Mouse (Mus musculus) midbrain, embryonic 14.5 days (tissue): ENCODE results near the gene Hsd17b3. TPM values are rescaled to one million over a fixed set of nuclear protein-coding genes. Genes with fewer than 3 reads are reported as not detected.

Experiments
- ATAC-seq: fragments of 200-750 bp; cut with Nextera tagmentation; 2 replicates; pipeline ENCODE4 v1.8.0; 2017; ENCODE audit warnings: moderate number of reproducible peaks, moderate library complexity; ENCODE audit not compliant: low FRiP score, low TSS enrichment
- DNase-seq: peaks from one replicate; pipeline ENCODE4 v3.0.0-alpha.2; 2015
- H3K27ac ChIP-seq: fragments of 300-500 bp; sonication (generic); replicated peaks from 2 replicates; pipeline ENCODE4 v1.5.1; 2014; ENCODE audit warnings: mild to moderate bottlenecking, low read depth, low read length, moderate library complexity
- H3K27me3 ChIP-seq: fragments of 300-500 bp; sonication (generic); 2 replicates; pipeline ENCODE4 v1.6.1; 2014; ENCODE audit warnings: low read length, control low read depth, mixed read lengths; ENCODE audit not compliant: control insufficient read depth, insufficient read depth
- H3K36me3 ChIP-seq: fragments of 300-500 bp; sonication (generic); 2 replicates; pipeline ENCODE4 v1.6.1; 2014; ENCODE audit warnings: low read length, control low read depth; ENCODE audit not compliant: control insufficient read depth, insufficient read depth
- H3K4me1 ChIP-seq: fragments of 300-500 bp; sonication (generic); 2 replicates; pipeline ENCODE4 v1.6.1; 2014; ENCODE audit warnings: mild to moderate bottlenecking, antibody characterized with exemption, low read length, control low read depth; ENCODE audit not compliant: control insufficient read depth, insufficient read depth
- H3K4me2 ChIP-seq: fragments of 300-500 bp; sonication (generic); 2 replicates; pipeline ENCODE4 v1.6.1; 2014; ENCODE audit warnings: mild to moderate bottlenecking, low read length, moderate library complexity
- H3K4me3 ChIP-seq: fragments of 300-500 bp; sonication (generic); replicated peaks from 2 replicates; pipeline ENCODE4 v1.5.1; 2014; ENCODE audit warnings: low read depth, low read length
- H3K9ac ChIP-seq: fragments of 300-500 bp; sonication (generic); replicated peaks from 2 replicates; pipeline ENCODE4 v1.6.1; 2014; ENCODE audit warnings: mild to moderate bottlenecking, low read length, moderate library complexity
- H3K9me3 ChIP-seq: fragments of 300-500 bp; sonication (generic); 2 replicates; pipeline ENCODE4 v1.6.1; 2016; ENCODE audit warnings: low read length, control low read depth, mixed read lengths; ENCODE audit not compliant: control insufficient read depth
- WGBS: fragments of 180-500 bp; shearing (Covaris S2); extraction: QIAGEN DNeasy Blood & Tissue Kit; methylation state at CpG from one replicate; pipeline ENCODE4 v1.1.7; 2014; 5-methylcytosine and 5-hydroxymethylcytosine counted together
- polyA plus RNA-seq: library from polyadenylated mRNA; unstranded; fragments of >200 nt; fragmentation: Nextera tagmentation; extraction: Ambion mirVana; gene quantifications from 2 replicates; pipeline ENCODE4 v1.2.1, GENCODE M21; 2014

Gene Hsd17b3
- polyA plus RNA-seq, 1 experiment from 2014 or later: not detected

GRCm38 (mm10) chr13:64092141-64092540 is 3.1 kb upstream of the Hsd17b3 start:
- ATAC-seq: no peak

GRCm38 (mm10) chr13:64091006-64091405 is 2.0 kb upstream of the Hsd17b3 start:
- Histone ChIP-seq H3K4me1 (no peaks in the 10 kb centered on the region), H3K9ac (no peak overlapping the region), H3K36me3 (no peaks in the 10 kb centered on the region), H3K4me3 (no peak overlapping the region), H3K27ac (no peak overlapping the region), H3K4me2 (no peak overlapping the region), H3K9me3 (no peaks in the 10 kb centered on the region), H3K27me3 (no peaks in the 10 kb centered on the region; the same call in 1 of the 2 replicates)
- DNase-seq (no peak), ATAC-seq (no peak)
- WGBS: 54% methylated on average over 7 of the region's 7 CpGs

More at GRCm38 (mm10) chr13:64092141-64092540, 3.1 kb upstream of the Hsd17b3 start:
- Histone ChIP-seq H3K9ac (no peak overlapping the region), H3K36me3 (no peaks in the 10 kb centered on the region), H3K4me2 (no peak overlapping the region), H3K9me3 (no peaks in the 10 kb centered on the region), H3K4me3 (no peak overlapping the region), H3K27me3 (no peaks in the 10 kb centered on the region; the same call in 1 of the 2 replicates), H3K27ac (no peak overlapping the region), H3K4me1 (no peaks in the 10 kb centered on the region)
- DNase-seq: no peak
- 64% methylated on average over 3 of the region's 3 CpGs for WGBS

GRCm38 (mm10) chr13:64090278-64090677 is 1.2 kb upstream of the Hsd17b3 start:
- Histone ChIP-seq H3K4me1 (no peaks in the 10 kb centered on the region), H3K36me3 (no peaks in the 10 kb centered on the region), H3K27me3 (no peaks in the 10 kb centered on the region; the same call in 1 of the 2 replicates), H3K9ac (no peak overlapping the region), H3K4me3 (no peak overlapping the region), H3K9me3 (no peaks in the 10 kb centered on the region), H3K4me2 (no peak overlapping the region), H3K27ac (no peak overlapping the region)
- 88% methylated on average over 5 of the region's 5 CpGs for WGBS
- no peak for DNase-seq
- ATAC-seq: no peak

GRCm38 (mm10) chr13:64088057-64088456 is 973 bp downstream of the Hsd17b3 start:
- Histone ChIP-seq H3K9me3 (no peaks in the 10 kb centered on the region), H3K4me2 (no peak overlapping the region), H3K27me3 (no peaks in the 10 kb centered on the region; the same call in 1 of the 2 replicates), H3K9ac (no peak overlapping the region), H3K4me1 (no peaks in the 10 kb centered on the region), H3K36me3 (no peaks in the 10 kb centered on the region), H3K27ac (no peak overlapping the region), H3K4me3 (no peak overlapping the region)
- ATAC-seq (no peak), DNase-seq (no peak)
- WGBS: 84% methylated on average over 7 of the region's 7 CpGs

- Histone ChIP-seq H3K9me3 (no peaks in the 10 kb centered on the region), H3K9ac (no peak overlapping the region), H3K27me3 (no peaks in the 10 kb centered on the region), H3K27ac (no peak overlapping the region), H3K4me2 (no peak overlapping the region), H3K4me1 (peaks cover 13% of the 10 kb centered on the region), H3K36me3 (no peaks in the 10 kb centered on the region), H3K4me3 (no peak overlapping the region)
- ATAC-seq: no peak
- DNase-seq: no peak
- WGBS: 90% methylated on average over 5 of the region's 5 CpGs
These were observed 3.0 kb downstream of the Hsd17b3 start for GRCm38 (mm10) chr13:64086036-64086435.

GRCm38 (mm10) chr13:64083331-64083730 is 5.7 kb downstream of the Hsd17b3 start:
- WGBS: 86% methylated on average over 3 of the region's 3 CpGs
- H3K27ac ChIP-seq: no peak overlapping the region
- ATAC-seq (no peak), DNase-seq (no peak)
- peaks cover 14% of the 10 kb centered on the region for H3K4me1 ChIP-seq
- no peak overlapping the region for H3K9ac ChIP-seq
- no peak overlapping the region for H3K4me2 ChIP-seq
- no peaks in the 10 kb centered on the region for H3K9me3 ChIP-seq
- H3K4me3 ChIP-seq: no peak overlapping the region
- no peaks in the 10 kb centered on the region for H3K36me3 ChIP-seq
- H3K27me3 ChIP-seq: no peaks in the 10 kb centered on the region

- Histone ChIP-seq H3K4me1 (peaks cover 14% of the 10 kb centered on the region), H3K27ac (0 out of 2 replicates have a peak overlapping the region, but pooled peaks have one; percentile 37), H3K36me3 (no peaks in the 10 kb centered on the region), H3K9me3 (no peaks in the 10 kb centered on the region), H3K4me2 (peak overlapping the region; percentile 28), H3K27me3 (no peaks in the 10 kb centered on the region), H3K9ac (no peak overlapping the region), H3K4me3 (no peak overlapping the region)
- ATAC-seq (peak; percentile 62), DNase-seq (peak; percentile 61)
- WGBS: 18% methylated on average over 16 of the region's 16 CpGs
These were observed 7.8 kb downstream of the Hsd17b3 start for GRCm38 (mm10) chr13:64081012-64081919.

- H3K36me3 ChIP-seq: no peaks in the 10 kb centered on the region
- WGBS: 88% methylated on average over 5 of the region's 5 CpGs
- no peak for ATAC-seq
These were observed 11.4 kb downstream of the Hsd17b3 start for GRCm38 (mm10) chr13:64077591-64077990.

GRCm38 (mm10) chr13:64076074-64076473 is 13.0 kb downstream of the Hsd17b3 start:
- no peak overlapping the region for H3K27ac ChIP-seq
- no peaks in the 10 kb centered on the region for H3K36me3 ChIP-seq
- DNase-seq (no peak), ATAC-seq (no peak)
- peaks cover 2% of the 10 kb centered on the region; the same call in 1 of the 2 replicates for H3K4me1 ChIP-seq
- WGBS: 89% methylated on average over 4 of the region's 4 CpGs
- H3K4me3 ChIP-seq: no peak overlapping the region
- H3K9me3 ChIP-seq: no peaks in the 10 kb centered on the region
- H3K9ac ChIP-seq: no peak overlapping the region
- H3K4me2 ChIP-seq: no peak overlapping the region
- H3K27me3 ChIP-seq: no peaks in the 10 kb centered on the region

More at GRCm38 (mm10) chr13:64077591-64077990, 11.4 kb downstream of the Hsd17b3 start:
- H3K4me3 ChIP-seq: no peak overlapping the region
- no peak for DNase-seq
- H3K9me3 ChIP-seq: no peaks in the 10 kb centered on the region
- no peak overlapping the region for H3K4me2 ChIP-seq
- H3K27me3 ChIP-seq: no peaks in the 10 kb centered on the region
- peaks cover 14% of the 10 kb centered on the region for H3K4me1 ChIP-seq
- no peak overlapping the region for H3K9ac ChIP-seq
- H3K27ac ChIP-seq: no peak overlapping the region
